Mouse (Mus musculus): ENCODE measurements around the gene Lipk. TPM values are rescaled to one million over a fixed set of nuclear protein-coding genes. Genes with fewer than 3 reads are reported as not detected.
A peak's percentile ranks its signal among the peaks of the same experiment; 100 is the strongest.

Gene Lipk
- 0.23 and 0.39 TPM in 2 replicates for polyA plus RNA-seq (2015; fragmentation: Nextera tagmentation; extraction: Ambion mirVana)

DNA sequence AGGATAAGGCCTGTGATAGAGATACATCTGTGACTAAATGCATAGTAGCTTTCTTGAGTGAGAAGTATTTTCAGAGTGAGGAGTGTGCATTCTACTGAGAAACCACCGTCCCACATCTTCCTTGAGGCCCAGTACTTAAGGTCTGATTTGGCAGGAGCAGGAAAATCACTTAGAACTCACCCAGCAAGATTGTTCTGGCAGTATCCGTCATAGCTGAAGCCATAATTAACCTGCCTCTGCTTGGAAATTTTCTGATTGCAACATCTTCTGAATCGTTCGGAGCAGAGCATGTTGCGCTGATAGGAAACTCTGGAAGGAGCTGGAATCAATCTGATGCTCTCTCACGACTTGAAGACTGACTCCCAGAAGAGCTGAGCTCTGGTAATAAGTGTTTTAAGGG lies at the start of gene Lipk:
Lipk (plus strand) TSS at position 289 of the 400 bp plus-strand sequence.
- Histone ChIP-seq H3K9ac (ENCODE audit: low read depth, low read length) (no peak within 1 kb of the TSS), H3K9me3 (ENCODE audit: control insufficient read depth) (no peaks in the 10 kb centered on the region), H3K4me2 (replicated peaks; ENCODE audit: low read depth) (no peak within 1 kb of the TSS), H3K36me3 (ENCODE audit: control insufficient read depth, insufficient read depth) (no peaks in the 10 kb centered on the region), H3K27ac (ENCODE audit: low read depth, low read length) (no peak within 1 kb of the TSS), H3K27me3 (replicated peaks; ENCODE audit: control insufficient read depth, insufficient read depth, low read length) (no peaks in the 10 kb centered on the region), H3K4me1 (replicated peaks; ENCODE audit: control insufficient read depth, insufficient read depth, low read length) (no peaks in the 10 kb centered on the region), H3K4me3 (ENCODE audit: low read depth, low read length) (no peak within 1 kb of the TSS)
- no peak for ATAC-seq
- WGBS: 66% methylated on average over 6 of the region's 6 CpGs
- TF ChIP-seq CTCF (IDR thresholded peaks at IDR 0.05; ENCODE audit: low read depth): no peak

DNA sequence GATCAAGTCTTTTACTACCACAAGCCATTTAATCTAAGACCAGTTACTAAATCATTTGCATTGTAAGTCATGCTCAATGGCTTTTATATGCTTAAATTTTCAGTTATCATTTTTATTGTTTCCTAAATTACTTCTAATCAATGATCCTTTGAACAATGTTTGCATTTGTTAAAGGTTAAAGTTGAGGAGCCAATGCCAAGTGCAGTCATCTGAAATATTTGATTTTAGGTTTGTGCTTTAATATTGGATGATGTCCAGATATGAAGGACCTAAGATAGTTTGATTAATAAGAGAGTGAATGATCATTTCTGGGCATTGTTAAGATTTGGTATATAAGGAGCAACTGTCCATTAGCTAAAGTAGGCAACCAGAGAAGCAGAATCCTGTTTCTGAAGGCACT lies 47.2 kb upstream of the Lipk start, which contains the start of gene Lipf:
Lipf (plus strand) TSS at position 301 of the 400 bp plus-strand sequence.
- Histone ChIP-seq H3K9ac (ENCODE audit: low read depth, low read length) (no peak within 1 kb of the TSS), H3K4me1 (replicated peaks; ENCODE audit: control insufficient read depth, insufficient read depth, low read length) (no peaks in the 10 kb centered on the region), H3K4me3 (ENCODE audit: low read depth, low read length) (no peak within 1 kb of the TSS), H3K9me3 (ENCODE audit: control insufficient read depth) (no peaks in the 10 kb centered on the region), H3K36me3 (ENCODE audit: control insufficient read depth, insufficient read depth) (no peaks in the 10 kb centered on the region), H3K27ac (ENCODE audit: low read depth, low read length) (no peak within 1 kb of the TSS), H3K4me2 (replicated peaks; ENCODE audit: low read depth) (no peak within 1 kb of the TSS), H3K27me3 (replicated peaks; ENCODE audit: control insufficient read depth, insufficient read depth, low read length) (no peaks in the 10 kb centered on the region)
- ATAC-seq: no peak
- no peak for TF ChIP-seq CTCF (IDR thresholded peaks at IDR 0.05; ENCODE audit: low read depth)

DNA sequence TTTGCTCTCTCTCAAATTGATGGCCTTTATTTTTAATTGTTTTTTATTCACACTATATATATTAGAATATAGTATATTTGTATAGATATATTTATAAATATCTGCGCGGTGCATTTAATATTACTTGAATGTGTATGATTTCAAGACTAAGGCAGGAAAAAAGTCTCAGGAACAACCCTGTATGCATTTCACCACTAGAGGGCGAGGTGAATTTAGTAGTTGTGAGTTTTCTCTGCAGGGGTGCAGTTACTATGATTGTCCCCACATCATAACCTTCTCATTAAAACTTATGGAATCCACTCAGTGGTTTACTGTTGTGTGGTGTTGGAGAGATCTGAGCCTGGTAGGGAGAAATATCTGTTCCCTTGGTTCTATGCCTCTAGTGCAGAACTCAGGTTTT lies 29.1 kb upstream of the Lipk start:
- H3K27me3 ChIP-seq (replicated peaks; ENCODE audit: control insufficient read depth, insufficient read depth, low read length): no peaks in the 10 kb centered on the region
- WGBS: 37% methylated on average over 3 of the region's 3 CpGs

DNA sequence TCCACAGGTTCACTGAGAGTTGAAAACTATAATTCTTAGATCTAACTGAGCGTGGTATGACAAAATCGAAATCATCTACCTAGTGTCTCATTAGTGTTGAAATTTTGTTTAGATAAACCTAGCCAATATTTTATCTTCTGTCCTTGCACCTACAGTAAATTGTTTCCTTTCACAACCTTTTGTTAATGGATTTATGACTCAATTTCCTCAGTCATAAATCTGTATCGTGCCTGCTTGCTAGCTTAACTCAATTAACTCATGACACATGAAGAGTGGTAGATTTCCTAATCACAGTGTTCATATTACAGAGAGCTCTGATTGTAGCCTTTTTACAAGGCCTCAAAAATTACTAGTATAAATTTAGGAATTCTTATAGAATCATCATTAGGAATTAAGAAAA lies 25.0 kb upstream of the Lipk start:
- no peak for ATAC-seq
- H3K4me3 ChIP-seq (ENCODE audit: low read depth, low read length): no peak overlapping the region
- H3K4me2 ChIP-seq (replicated peaks; ENCODE audit: low read depth): no peak overlapping the region
- no peaks in the 10 kb centered on the region for H3K36me3 ChIP-seq (ENCODE audit: control insufficient read depth, insufficient read depth)
- no peaks in the 10 kb centered on the region for H3K4me1 ChIP-seq (replicated peaks; ENCODE audit: control insufficient read depth, insufficient read depth, low read length)
- no peak overlapping the region for H3K27ac ChIP-seq (ENCODE audit: low read depth, low read length)
- H3K27me3 ChIP-seq (replicated peaks; ENCODE audit: control insufficient read depth, insufficient read depth, low read length): no peaks in the 10 kb centered on the region
- no peak for TF ChIP-seq CTCF (IDR thresholded peaks at IDR 0.05; ENCODE audit: low read depth)
- no peak overlapping the region for H3K9ac ChIP-seq (ENCODE audit: low read depth, low read length)
- no peaks in the 10 kb centered on the region for H3K9me3 ChIP-seq (ENCODE audit: control insufficient read depth)
- WGBS: 31% methylated on average over 3 of the region's 3 CpGs

More for the DNA sequence above, 29.1 kb upstream of the Lipk start:
- Histone ChIP-seq H3K4me2 (replicated peaks; ENCODE audit: low read depth) (no peak overlapping the region), H3K9ac (ENCODE audit: low read depth, low read length) (no peak overlapping the region), H3K9me3 (ENCODE audit: control insufficient read depth) (no peaks in the 10 kb centered on the region), H3K4me1 (replicated peaks; ENCODE audit: control insufficient read depth, insufficient read depth, low read length) (no peaks in the 10 kb centered on the region), H3K36me3 (ENCODE audit: control insufficient read depth, insufficient read depth) (no peaks in the 10 kb centered on the region), H3K27ac (ENCODE audit: low read depth, low read length) (no peak overlapping the region), H3K4me3 (ENCODE audit: low read depth, low read length) (no peak overlapping the region)
- TF ChIP-seq CTCF (IDR thresholded peaks at IDR 0.05; ENCODE audit: low read depth): peak; percentile 69
- ATAC-seq: no peak

DNA sequence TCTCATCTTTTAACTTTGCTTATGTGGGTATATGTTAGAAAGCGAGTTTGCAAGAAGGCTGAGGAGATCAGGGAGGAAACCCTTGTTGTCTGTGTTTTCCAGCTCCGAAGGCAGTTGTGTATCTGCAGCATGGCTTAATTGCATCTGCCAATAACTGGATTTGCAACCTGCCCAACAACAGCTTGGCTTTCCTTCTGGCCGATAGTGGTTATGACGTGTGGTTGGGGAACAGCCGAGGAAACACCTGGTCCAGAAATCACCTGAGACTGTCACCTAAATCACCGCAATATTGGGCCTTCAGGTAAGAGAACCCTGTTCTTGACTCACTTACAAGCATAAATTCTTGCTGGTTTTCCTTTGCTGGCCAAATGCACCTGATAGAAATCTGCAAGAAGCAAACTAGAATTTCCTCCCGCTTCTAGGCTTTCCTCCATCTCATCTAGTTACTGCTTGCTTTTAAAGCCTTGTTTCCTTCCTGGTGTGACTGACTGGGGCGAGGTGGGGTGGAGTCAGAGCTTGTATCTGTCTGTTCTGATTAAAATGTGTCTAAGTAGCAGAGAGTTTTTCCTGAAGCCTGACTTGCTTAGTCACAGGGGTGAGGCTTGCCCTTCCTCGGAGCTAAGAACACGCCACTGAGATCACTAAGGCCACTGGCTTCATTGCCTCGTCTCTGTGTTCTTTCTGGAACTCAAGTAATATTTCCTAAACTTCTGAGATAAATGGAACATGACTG lies 13.5 kb downstream of the Lipk start:
- H3K9ac ChIP-seq (ENCODE audit: low read depth, low read length): no peak overlapping the region
- peak; percentile 93 for ATAC-seq
- 56% methylated on average over 11 of the region's 11 CpGs for WGBS
- no peaks in the 10 kb centered on the region for H3K9me3 ChIP-seq (ENCODE audit: control insufficient read depth)
- H3K4me1 ChIP-seq (replicated peaks; ENCODE audit: control insufficient read depth, insufficient read depth, low read length): no peaks in the 10 kb centered on the region
- peak overlapping the region; percentile 46 for H3K4me2 ChIP-seq (replicated peaks; ENCODE audit: low read depth)
- H3K27me3 ChIP-seq (replicated peaks; ENCODE audit: control insufficient read depth, insufficient read depth, low read length): no peaks in the 10 kb centered on the region
- TF ChIP-seq CTCF (IDR thresholded peaks at IDR 0.05; ENCODE audit: low read depth): no peak
- no peak overlapping the region for H3K4me3 ChIP-seq (ENCODE audit: low read depth, low read length)
- peak overlapping the region; percentile 64 for H3K27ac ChIP-seq (ENCODE audit: low read depth, low read length)
- no peaks in the 10 kb centered on the region for H3K36me3 ChIP-seq (ENCODE audit: control insufficient read depth, insufficient read depth)

DNA sequence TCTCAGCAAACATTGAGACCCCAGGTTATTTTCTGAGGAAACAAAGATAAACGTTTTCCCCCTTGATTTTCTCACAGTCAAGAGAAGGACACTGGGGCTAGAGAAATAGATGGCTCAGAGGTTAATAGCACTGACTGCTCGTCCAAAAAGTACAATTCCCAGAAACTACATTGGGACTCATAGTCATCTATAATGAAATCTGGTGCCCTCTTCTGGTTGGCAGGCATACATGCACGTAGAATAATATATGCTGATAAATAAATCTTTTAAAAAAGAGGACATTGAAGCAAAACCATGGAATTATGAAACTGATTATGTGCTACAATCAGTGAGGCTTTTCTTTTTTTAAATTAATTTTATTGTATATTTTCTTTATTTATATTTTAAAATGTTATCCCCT lies 14.7 kb downstream of the Lipk start:
- 0 out of 2 replicates have a peak, but pooled peaks have one; percentile 31 for ATAC-seq
- WGBS: 46% methylated on average over 3 of the region's 3 CpGs

More for the DNA sequence above, 14.7 kb downstream of the Lipk start:
- Histone ChIP-seq H3K9me3 (ENCODE audit: control insufficient read depth) (no peaks in the 10 kb centered on the region), H3K4me2 (replicated peaks; ENCODE audit: low read depth) (no peak overlapping the region), H3K4me3 (ENCODE audit: low read depth, low read length) (no peak overlapping the region), H3K4me1 (replicated peaks; ENCODE audit: control insufficient read depth, insufficient read depth, low read length) (no peaks in the 10 kb centered on the region), H3K9ac (ENCODE audit: low read depth, low read length) (no peak overlapping the region), H3K27ac (ENCODE audit: low read depth, low read length) (no peak overlapping the region), H3K36me3 (ENCODE audit: control insufficient read depth, insufficient read depth) (no peaks in the 10 kb centered on the region), H3K27me3 (replicated peaks; ENCODE audit: control insufficient read depth, insufficient read depth, low read length) (no peaks in the 10 kb centered on the region)
- peak; percentile 71 for TF ChIP-seq CTCF (IDR thresholded peaks at IDR 0.05; ENCODE audit: low read depth)
